Mouse (Mus musculus) CH12F3 (cell line): ENCODE data around the gene Ncor1.

ENCODE experiments used
- in situ Hi-C: fragments of 300-500 bp; cut with MboI; formaldehyde crosslinking; loops from 2 replicates; pipeline ENCODE4 v1.14.3; 2020; ENCODE audit warnings: low sequenced_read_pairs

The Ncor1 gene

DNA sequence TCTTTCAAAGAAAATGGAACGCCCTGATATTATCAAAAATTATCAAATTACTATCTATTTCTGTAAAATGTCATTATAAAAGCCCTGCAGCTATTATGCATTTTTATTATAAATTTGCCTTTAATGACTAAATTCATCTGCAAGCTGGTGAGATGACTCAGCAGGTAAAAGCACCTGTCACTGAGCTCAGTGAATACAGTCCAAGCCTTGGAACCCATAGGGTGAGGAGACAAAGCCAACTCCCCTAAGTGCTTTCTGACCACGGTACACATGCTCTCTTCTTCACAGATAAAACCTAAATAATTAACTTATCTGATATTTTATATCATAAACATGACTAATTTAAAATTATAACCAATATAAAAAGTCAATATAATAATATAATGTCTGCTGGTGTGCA lies 86.6 kb downstream of the Ncor1 start:
- in situ Hi-C loops = no loop called here

DNA sequence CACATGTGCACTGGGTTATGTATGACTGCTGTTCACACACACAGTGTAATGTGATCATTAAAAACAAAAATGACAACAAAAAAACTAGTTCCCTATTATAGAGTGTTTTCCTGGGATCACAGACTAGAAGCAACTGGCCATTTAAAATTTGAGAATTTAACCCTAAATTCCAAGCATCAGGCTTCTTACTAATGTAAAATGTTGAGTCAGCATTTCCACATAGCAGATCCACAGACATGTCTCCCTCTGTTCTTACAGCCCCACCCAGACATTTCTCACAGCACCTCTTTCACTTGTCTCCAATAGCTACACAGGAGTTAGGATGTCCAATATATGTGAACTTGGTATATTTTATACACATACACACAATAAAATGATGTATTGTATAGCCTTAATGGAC lies 88.4 kb downstream of the Ncor1 start:
- in situ Hi-C loops = no loop called here

DNA sequence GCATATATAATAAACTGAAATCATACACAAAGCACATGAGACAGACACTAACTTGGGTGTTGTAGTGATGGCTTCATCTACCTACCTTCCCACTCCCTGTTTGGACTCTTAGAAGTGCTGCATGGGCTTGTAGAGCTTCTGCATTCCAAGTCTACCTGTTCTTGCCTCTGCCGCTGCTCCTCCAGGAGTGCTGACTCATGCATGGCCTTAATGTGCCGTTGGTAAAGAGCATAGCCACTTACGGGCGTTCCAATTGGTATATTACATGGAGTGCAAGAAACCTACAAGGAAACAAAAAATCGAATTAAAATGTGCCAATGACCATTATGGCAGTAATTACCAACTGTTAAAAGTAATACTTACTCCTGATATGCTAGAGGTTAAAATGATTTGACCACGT lies 91.5 kb downstream of the Ncor1 start:
- in situ Hi-C loops = no loop called here

DNA sequence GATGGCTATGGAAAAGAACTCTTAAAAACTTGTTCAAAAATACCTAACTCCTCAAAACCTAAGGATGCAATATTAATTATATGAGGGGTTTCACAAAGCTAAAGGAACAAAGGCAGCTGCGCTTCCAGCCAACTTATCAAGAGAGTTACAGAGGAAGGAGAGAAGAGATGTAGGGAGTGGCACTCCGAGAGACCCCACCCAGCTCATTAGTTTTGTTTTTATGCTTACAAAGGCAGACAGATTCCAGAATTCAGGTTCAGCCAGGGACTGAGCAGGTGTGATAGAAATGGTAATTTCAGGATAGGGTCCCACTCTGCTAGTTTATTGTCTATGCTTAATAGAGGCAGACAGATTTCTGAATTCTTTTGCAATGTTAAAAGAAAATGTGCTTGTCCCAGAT lies 103.1 kb downstream of the Ncor1 start:
- in situ Hi-C loops = no loop called here

DNA sequence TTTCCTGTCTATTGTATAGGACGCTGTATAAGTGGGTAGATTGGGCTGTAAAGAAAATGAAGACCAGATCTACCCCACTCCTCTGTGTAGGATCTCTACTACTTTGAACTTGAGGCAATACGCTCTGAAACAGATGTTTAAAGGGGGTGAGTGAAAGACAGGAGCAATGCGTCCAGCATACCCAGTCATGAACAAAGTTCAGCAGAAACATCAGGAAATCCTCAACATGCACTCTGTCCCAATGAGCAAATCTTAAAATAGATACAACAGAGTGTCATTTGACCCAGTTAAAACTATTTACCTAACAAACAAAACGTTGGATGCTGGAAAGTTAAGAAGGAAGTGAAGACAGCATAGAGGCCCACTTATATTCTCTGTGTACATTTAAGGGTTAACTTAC lies 106.4 kb downstream of the Ncor1 start:
- in situ Hi-C loops = no loop called here

DNA sequence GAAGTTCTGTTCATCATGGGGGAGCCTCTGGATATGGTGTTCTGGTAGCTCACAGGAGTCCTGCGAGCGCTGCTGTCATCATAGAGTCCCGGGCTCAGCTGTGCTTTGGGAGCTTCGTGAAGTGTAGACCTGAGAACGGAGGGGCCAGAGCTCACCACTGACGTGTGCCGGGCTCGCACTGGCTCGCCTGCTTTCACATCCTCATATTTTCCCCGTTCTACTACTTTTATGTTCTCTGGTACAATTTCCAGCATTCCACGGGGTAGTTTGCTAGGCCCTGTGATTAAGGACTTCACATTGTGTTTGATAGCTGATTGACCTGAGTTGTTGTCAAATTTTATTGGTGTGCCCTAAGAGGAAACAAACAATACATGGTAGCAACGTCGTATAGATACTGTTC lies 115.3 kb downstream of the Ncor1 start:
- in situ Hi-C loops = no loop called here

DNA sequence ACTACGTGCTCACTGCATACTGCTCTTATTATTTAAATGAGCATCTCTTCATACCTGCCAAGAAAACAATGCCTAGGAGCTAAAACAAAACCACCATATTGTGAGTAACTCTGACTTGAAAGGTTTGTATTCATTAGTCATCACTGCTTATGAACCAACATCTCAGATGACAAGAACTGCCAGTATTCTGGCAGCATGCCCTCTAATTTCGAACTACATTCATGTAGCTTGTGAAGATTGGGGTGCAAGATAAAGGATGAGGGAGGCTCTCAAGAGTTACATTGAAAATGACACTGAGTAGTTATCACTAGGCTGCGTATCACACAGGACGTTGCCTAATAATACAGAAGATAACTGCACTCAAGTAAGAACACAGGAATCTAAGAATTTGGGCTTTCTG lies 126.1 kb downstream of the Ncor1 start:
- in situ Hi-C loops = no loop called here

DNA sequence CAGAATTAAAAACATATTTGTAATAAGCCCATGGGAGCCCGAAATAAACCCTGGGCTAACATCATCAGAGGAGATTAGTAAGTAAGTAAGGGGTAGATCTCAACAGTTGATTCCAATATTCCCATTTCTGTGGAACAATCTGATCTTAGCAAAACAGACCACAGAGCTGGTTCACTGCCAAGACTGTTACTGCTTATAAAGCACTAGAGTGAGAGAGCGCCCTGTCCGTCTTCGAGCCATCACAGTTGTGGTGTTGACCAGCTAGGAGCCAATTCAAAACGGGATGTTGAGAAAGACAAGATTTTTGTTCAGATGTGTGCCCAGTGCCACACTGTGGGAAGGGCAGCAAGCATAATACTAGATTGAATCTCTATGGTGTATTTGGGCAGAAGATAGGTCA lies 127.2 kb downstream of the Ncor1 start:
- in situ Hi-C loops = no loop called here

DNA sequence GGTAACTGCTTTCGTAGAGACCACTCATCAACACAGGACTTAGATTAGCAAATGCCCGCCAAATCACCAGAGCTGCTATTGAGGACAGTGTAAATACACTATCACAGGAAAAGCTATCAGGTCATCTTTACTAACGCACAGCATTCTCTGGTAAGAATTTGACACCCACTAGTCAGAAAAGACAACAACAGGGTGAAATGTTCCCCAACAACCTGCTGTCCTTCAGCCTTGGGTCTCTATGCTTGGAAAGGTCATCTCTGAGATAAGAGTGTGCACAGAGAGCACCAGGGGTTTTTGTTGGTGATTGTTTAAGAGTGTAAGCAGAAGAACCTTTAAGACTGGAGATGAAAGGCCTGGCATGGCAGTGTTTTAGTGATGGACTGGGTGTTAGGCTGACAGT lies 134.7 kb downstream of the Ncor1 start:
- in situ Hi-C loops = no loop called here

DNA sequence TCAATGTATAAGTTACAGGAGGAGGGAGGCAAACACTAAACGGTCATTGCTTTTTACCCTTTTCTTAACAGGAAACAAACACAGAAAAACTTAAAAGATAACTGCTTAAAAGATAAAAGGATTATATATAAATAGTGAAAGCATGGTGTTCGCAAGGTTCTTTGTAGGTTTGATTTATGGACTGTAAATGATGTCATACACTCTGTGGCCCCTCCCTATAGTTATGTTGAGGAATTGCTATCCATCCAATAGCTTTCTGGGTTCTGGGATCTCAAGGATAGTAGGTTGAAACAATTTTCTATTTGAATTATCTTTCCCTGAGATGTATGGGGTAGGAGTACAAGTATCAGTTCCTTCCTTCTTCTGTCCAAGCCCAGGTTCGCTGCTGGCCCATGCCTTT lies 138.2 kb downstream of the Ncor1 start:
- in situ Hi-C loops = no loop called here

DNA sequence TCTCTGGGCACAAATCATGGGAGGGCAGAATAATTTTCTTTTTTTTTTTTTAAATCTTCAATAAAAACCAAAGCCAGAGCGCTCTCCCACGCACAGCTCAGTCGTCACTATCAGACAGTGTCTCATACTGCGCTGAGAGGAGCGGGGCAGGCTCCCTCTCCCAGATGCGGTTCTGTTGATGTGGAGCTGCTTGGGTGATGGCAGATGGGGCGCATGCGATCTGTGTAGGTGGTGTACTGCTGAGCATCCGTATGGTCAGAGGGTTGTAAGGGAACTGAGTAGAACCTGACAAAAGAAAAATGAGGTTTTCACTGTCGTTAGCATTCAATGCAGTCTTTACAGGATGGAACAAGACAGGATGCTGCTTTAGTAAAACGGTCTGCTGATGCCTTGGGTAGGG lies 140.6 kb downstream of the Ncor1 start:
- in situ Hi-C loops = no loop called here

DNA sequence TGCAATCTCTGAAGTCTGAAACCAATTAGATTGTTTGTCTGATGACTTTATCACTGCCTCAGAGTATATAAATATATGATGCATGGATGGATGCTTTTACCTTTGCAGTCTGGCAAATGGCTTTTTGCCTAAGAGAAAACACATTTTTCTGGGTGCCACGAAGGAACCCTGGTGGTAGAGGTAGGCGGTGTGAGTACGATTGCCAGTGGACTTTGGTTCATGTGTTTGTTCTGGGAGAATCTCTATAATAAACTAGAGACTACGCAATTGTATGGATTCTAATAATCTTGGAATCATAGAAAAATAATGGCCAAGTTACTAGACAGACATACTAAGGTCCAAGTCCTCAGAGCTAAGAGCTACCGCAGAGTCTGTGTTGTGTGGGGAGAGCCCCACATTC lies 143.4 kb downstream of the Ncor1 start:
- in situ Hi-C loops = no loop called here

DNA sequence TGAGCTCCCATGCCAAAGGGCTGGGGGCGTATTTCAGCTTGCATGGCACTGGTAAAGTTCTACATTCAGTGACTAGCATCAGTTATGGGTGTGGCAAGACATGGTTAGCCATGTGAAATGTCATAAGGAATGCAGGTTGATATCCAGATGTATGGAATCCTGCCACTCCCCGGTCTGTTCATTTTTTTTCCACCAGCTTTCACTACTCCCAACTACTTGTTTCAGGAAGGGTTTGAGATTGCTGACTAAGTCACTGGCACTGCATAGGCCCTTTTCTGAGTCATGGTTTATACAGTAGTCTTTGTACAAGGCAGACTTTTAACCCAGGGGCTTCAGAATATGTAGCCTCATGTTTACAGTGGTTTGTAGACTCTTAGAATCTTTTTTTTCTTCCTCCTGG lies 149.0 kb downstream of the Ncor1 start:
- in situ Hi-C loops = no loop called here

DNA sequence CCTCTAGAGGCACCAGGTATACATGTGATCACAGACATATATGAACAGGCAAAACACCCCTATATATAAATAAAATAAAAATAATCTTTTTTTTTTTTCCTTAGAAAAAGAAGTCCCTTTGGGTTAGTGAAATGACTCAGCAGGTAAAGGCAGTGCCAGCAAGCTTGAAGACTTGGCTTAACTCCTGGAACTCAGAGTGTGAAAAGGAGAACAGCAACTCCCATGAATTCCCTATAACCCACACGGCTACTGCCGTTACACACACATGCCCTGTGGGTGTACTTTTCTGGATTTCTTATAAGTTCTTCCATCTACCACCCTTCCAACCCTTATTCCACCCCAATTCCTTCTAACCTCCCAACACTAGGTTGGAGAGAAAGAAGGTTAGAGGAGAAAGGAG lies 152.5 kb downstream of the Ncor1 start:
- in situ Hi-C loops = no loop called here

DNA sequence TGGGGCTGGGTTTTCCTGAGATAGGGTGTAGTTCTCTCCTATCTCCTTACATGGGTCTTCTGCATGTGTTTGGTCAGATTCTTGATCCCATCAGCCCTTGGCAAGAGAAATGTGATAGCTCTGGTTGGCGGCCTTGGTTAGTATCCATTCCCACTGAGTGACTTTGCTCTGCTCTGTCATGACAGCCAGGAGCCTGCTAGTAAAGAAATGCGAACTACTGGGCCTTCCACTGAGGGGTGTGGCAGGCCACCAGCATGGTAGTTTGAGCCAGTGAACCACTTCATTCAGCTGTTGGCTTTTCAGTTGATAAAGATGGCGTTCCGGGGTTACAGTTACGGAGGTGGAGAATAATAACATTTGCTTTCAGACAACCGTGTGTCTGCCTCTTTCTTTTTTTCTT lies 159.5 kb downstream of the Ncor1 start:
- in situ Hi-C loops = no loop called here

DNA sequence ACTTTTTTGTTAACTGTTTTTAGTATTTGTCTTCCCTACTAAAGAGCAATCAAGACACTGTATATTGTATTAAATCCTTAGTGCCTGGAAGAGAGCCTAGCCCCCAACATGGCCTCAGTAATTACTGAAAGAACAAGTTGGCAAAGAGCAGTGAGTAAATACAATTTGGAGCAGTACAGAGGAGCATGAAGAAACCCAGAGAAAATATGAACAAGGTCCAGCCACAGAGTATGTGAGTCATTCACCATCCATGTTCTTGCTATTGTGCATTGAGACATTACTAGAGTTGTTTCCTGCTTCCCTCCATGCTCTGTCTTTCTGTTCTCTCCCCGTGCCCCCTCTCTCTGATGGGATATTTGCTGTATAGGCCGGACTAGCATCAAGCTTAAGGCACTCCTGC lies 164.2 kb downstream of the Ncor1 start:
- in situ Hi-C loops = no loop called here

DNA sequence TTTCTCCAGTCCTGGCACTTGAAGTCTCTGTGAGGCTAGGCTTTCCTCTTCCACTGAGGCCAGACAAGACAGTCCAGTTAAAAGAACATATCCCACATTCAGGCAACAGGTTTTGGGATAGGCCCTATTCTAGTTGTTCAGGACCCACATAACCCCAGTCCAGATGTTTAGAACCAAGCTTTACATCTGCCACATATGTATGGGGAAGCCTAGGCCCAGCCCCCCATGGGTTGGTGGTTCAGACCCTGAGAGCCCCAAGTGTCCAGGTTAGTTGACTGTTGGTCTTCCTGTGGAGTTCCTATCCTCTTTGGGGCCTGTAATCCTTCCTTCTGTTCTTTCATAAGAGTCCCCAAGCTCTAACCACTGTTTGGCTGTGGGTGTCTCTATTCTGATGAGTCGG lies 170.6 kb downstream of the Ncor1 start:
- in situ Hi-C loops = loop anchor here (10.0 kb wide), 1 partner anchor 333 kb away; the partner anchor contains the start of gene Specc1

DNA sequence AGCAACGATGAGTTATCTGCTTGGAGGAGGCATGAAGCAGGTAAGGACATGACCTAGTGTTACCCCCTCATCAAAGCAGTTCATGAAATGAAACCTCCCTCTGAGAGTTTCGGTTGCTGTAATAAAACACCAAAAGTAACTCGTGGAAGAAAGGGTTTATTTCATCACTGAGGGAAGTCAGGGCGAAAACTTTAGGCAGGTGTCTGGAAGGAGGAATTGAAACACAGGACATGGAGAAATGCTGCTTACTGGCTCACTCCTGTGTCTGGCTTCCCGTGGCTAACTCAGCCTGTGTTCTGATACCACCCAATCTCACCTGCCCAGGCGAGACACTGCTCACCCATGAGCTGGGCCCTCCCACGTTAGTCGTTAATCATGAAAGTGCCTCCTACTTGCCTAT lies 173.3 kb downstream of the Ncor1 start:
- in situ Hi-C loops = loop anchor here (10.0 kb wide), 1 partner anchor 330 kb away; the partner anchor contains the start of gene Specc1

DNA sequence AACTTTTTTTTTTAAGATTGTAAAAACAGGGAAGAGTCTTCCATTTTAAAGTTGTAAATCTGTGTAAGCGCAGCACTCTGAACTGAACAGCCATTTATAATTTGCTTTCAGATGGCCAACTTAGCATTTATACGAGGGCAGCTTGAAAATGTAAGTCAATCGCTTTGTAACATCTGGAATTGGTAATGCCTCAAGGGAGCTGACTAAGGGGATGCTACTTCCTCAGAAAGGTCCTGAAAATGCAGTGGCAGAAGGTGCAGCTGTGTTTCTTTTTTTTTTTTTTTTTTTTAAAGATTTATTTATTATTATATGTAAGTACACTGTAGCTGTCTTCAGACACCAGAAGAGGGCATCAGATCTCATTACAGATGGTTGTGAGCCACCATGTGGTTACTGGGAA lies 174.3 kb downstream of the Ncor1 start:
- in situ Hi-C loops = loop anchor here (10.0 kb wide), 1 partner anchor 329 kb away; the partner anchor contains the start of gene Specc1

DNA sequence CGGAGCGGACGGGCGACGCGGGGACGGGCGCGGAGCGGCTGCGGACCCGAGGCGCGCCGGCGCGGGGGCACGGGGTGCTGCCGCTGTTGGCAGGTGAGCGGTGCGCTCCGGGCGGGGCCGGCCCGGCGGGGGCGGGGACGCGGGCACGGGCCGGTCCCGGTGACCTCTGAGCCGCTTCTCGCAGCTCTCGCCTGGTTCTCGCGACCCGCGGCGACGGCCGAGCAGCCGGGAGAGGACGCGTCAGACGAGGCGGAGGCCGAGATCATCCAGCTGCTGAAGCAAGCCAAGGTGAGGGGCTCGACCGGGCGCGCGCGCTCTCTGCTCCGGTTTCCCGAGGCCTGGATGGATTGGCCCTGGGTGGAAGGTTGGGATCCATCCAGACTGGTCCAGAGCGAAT lies 176.7 kb downstream of the Ncor1 start:
- in situ Hi-C loops = loop anchor here (10.0 kb wide), 1 partner anchor 327 kb away; the partner anchor contains the start of gene Specc1

DNA sequence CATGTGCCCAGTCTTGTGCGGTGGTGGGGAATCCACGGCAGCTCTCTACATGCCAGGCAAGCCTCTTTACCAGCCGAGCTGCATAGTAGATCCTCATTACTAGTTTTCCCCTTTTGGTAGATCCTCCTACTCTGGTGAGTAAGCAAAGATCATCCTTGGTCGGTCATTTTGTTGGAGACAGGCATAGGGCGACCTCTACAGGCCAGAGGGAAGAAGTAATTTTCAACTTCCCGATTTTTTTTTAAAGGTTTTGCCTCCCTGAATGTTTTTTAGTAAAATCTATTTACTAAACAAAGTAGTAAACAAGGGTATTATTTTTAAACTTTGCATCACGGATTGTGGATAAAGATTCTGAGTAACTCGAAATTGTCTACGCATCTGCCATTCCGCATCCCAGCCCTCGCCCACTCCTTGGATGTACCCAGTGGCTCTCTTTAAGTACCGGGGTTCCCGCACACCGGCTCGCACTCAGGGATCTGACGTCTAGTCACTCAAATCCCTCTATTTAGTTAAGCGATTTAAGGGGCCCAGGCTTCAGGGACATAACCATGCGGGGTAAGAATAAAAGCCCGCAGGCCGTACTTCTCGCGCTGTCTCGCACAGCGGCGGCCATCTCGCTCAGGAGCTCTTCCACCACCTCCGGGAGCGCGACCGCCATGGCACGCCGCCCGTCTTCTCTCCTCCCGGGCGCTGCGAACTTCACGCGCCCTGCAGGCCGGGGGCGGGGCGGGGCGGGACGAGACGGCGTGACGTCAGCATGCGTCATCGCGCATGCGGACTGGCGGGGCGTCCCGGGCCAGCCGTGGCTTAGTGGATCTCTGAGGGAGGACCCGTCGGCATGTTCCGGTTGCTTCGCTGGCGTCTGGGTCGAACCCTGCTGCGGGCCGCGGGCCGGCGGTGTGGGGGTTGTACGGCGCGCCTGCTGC lies 177.4 kb downstream of the Ncor1 start, which contains the start of the genes Zswim7 and Ttc19:
TSS of gene Zswim7 (minus strand) at position 701 of the 926 bp plus-strand sequence.
TSS of gene Ttc19 (plus strand) at position 799 of the 926 bp plus-strand sequence.
- in situ Hi-C loops = loop anchor here (10.0 kb wide), 1 partner anchor 326 kb away; the partner anchor contains the start of gene Specc1

DNA sequence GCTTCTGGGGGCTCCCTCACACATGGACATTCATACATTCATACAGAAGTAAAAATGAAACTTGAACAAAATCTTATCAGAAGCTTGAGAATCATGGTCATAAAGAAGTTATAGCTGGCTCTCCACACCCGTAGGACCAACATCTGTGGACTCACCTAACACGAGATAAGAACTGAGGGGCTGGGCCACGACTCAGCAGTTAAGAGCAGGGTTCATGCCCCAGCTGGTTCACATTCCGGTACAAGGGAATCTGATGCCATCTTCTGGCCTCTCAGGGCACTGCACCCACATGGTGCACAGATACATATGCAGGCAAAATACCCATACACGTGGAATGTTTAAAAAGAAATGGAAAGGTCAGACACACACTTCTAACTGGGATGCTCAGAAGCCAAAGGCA lies 180.3 kb downstream of the Ncor1 start:
- in situ Hi-C loops = loop anchor here (5.0 kb wide), 2 partner anchors 151 to 226 kb away; no protein-coding TSS in a partner anchor
